Mouse (Mus musculus) liver, adult 2 months (tissue): Measurements from ENCODE around the gene Ppib. TPM values are rescaled to one million over a fixed set of nuclear protein-coding genes. Genes with fewer than 3 reads are reported as not detected.

Source experiments
- DNase-seq: peaks from one replicate; pipeline ENCODE4 v3.0.0-alpha.2; 2011; ENCODE audit warnings: low read depth, low spot score; ENCODE audit errors: extremely low read depth
- H3K27ac ChIP-seq: fragments of 200-500 bp; replicated peaks from 2 replicates; pipeline ENCODE4 v1.5.1; 2012; ENCODE audit warnings: low read depth, mild to moderate bottlenecking, control low read depth, inconsistent platforms, low read length; ENCODE audit not compliant: insufficient read depth
- H3K27me3 ChIP-seq: fragments of 200-500 bp; 2 replicates; pipeline ENCODE4 v1.6.1; 2012; ENCODE audit warnings: mild to moderate bottlenecking, moderate library complexity, low read length, inconsistent platforms; ENCODE audit not compliant: control insufficient read depth, insufficient read depth
- H3K36me3 ChIP-seq: fragments of 200-500 bp; 2 replicates; pipeline ENCODE4 v1.6.1; 2012; ENCODE audit warnings: low read length, inconsistent platforms; ENCODE audit not compliant: control insufficient read depth, insufficient read depth
- H3K4me1 ChIP-seq: fragments of 200-500 bp; 2 replicates; pipeline ENCODE4 v1.6.1; 2011; ENCODE audit warnings: low read length; ENCODE audit not compliant: control insufficient read depth, insufficient read depth
- H3K4me3 ChIP-seq: fragments of 200-500 bp; 2 replicates; pipeline ENCODE4 v1.5.1; 2011; ENCODE audit warnings: low read depth, mild to moderate bottlenecking, control low read depth, low read length, moderate library complexity; ENCODE audit not compliant: insufficient read depth
- H3K79me2 ChIP-seq: fragments of 200-500 bp; 2 replicates; pipeline ENCODE4 v1.6.1; 2012; ENCODE audit warnings: inconsistent platforms, mild to moderate bottlenecking, low read length, moderate library complexity; ENCODE audit not compliant: control insufficient read depth, insufficient read depth
- H3K9ac ChIP-seq: fragments of 200-500 bp; 2 replicates; pipeline ENCODE4 v1.6.1; 2012; ENCODE audit warnings: low read depth, mild to moderate bottlenecking, control low read depth, inconsistent platforms, low read length
- CTCF ChIP-seq: fragments of 200-500 bp; IDR thresholded peaks from 2 replicates; pipeline ENCODE4 v1.5.1; 2011; ENCODE audit warnings: low read depth, low read length, control low read depth
- POLR2A ChIP-seq: fragments of 200-500 bp; IDR thresholded peaks from 2 replicates; pipeline ENCODE4 v1.6.1; 2011; ENCODE audit warnings: low read length, control low read depth; ENCODE audit not compliant: insufficient read depth; ENCODE audit errors: extremely low read depth
- WGBS: fragments of 180-500 bp; shearing (Covaris S2); methylation state at CpG from one replicate; pipeline ENCODE4 v1.1.7; 2018; 5-methylcytosine and 5-hydroxymethylcytosine counted together
- polyA plus RNA-seq: library from polyadenylated mRNA; depleted of rRNA; stranded (reverse); fragments of >200 nt; gene quantifications from 2 replicates; pipeline ENCODE4 v1.2.3, GENCODE M21; 2012; rRNA removed
- total RNA-seq: library from RNA; depleted of rRNA; stranded (reverse); fragments of >200 nt; gene quantifications from 2 replicates; pipeline ENCODE4 v1.2.3, GENCODE M21; 2014; rRNA removed

Ppib gene
- total and polyA plus RNA-seq, 2 experiments: 247 to 435 TPM

DNA sequence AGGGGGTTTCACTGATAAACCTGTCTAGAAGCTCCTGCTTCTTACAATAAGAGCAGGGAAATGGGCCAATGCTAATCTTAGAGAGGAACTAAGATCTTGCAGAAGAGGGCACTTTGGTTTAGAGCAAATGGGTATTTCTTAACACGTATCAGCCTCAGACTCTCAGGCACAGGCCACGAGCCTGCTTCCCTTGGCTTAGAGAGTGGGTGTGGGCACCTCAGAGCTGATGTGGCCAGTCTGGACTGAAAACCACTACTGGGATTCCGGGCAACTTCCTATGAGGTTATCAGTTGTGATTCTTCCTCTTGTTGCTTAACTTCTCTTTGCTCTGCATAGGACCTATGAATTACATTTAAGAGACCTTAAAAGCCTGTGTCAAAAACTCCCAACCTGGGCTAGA lies 54.3 kb downstream of the Ppib start:
- WGBS: 70% methylated on average over 3 of the region's 3 CpGs
- Histone ChIP-seq H3K4me1 (peaks cover 6% of the 10 kb centered on the region), H3K4me3 (no peak overlapping the region), H3K79me2 (peaks cover 5% of the 10 kb centered on the region; the same call in 1 of the 2 replicates), H3K27ac (no peak overlapping the region), H3K27me3 (no peaks in the 10 kb centered on the region), H3K9ac (no peak overlapping the region), H3K36me3 (peaks cover 2% of the 10 kb centered on the region; the same call in 1 of the 2 replicates)
- TF ChIP-seq CTCF (no peak), POLR2A (no peak)
- DNase-seq: no peak

Other genes starting within 250 kb of the Ppib start
- gene Zfp609, start 232.7 kb upstream of the Ppib start, total RNA-seq: 2.8 and 4.4 TPM in 2 replicates
- gene Zfp609, start 232.7 kb upstream of the Ppib start, polyA plus RNA-seq: 4.4 TPM in 2 replicates
- gene Pclaf, start 170.0 kb upstream of the Ppib start, total RNA-seq: 0.28 and 0.94 TPM in 2 replicates
- 0.09 TPM in 1 of 2 replicates, not detected in the other for gene Pclaf, start 170.0 kb upstream of the Ppib start, polyA plus RNA-seq
- 30.9 and 33.6 TPM in 2 replicates for gene Trip4, start 151.4 kb upstream of the Ppib start, total RNA-seq
- gene Trip4, start 151.4 kb upstream of the Ppib start, polyA plus RNA-seq: 6.4 and 7.2 TPM in 2 replicates
- 5.3 and 5.8 TPM in 2 replicates for gene Csnk1g1, start 151.3 kb upstream of the Ppib start, total RNA-seq
- gene Csnk1g1, start 151.3 kb upstream of the Ppib start, polyA plus RNA-seq: 0.77 and 1.6 TPM in 2 replicates
- 0.09 and 0.13 TPM in 2 replicates for gene Snx22, start 9.5 kb downstream of the Ppib start, total RNA-seq
- 0.47 and 0.53 TPM in 2 replicates for gene Snx22, start 9.5 kb downstream of the Ppib start, polyA plus RNA-seq
- 21.3 and 22.1 TPM in 2 replicates for gene Snx1, start 66.4 kb downstream of the Ppib start, total RNA-seq
- gene Snx1, start 66.4 kb downstream of the Ppib start, polyA plus RNA-seq: 10.8 and 11.9 TPM in 2 replicates
- gene Ciao2a, start 66.4 kb downstream of the Ppib start, total RNA-seq: 47.0 and 50.5 TPM in 2 replicates
- 13.6 and 16.4 TPM in 2 replicates for gene Ciao2a, start 66.4 kb downstream of the Ppib start, polyA plus RNA-seq
- 9.6 and 11.0 TPM in 2 replicates for gene Dapk2, start 98.0 kb downstream of the Ppib start, total RNA-seq
- 4.3 and 6.2 TPM in 2 replicates for gene Dapk2, start 98.0 kb downstream of the Ppib start, polyA plus RNA-seq